Mouse (Mus musculus) lung, postnatal 14 days (tissue): ENCODE measurements around the gene Myh7.
"Not testable (repeated sequence)": the region's sequence is repeated elsewhere in the genome, so short reads cannot be mapped to it uniquely, and the experiment has no call there.

Experiments used
- DNase-seq: peaks from one replicate; pipeline ENCODE4 v3.0.0; 2021

Myh7 gene

GRCm38 (mm10) chr14:54967874-54968273, 26.6 kb downstream of the Myh7 start:
- DNase-seq: no peak

- no peak for DNase-seq
Measured at GRCm38 (mm10) chr14:54966320-54966977, 28.0 kb downstream of the Myh7 start, which contains the start of gene Myh6. Myh6 (minus strand) TSS chr14:54966927.

GRCm38 (mm10) chr14:54965631-54966030, 28.8 kb downstream of the Myh7 start:
- DNase-seq: no peak

- DNase-seq: no peak
Measured at GRCm38 (mm10) chr14:54965044-54965443, 29.4 kb downstream of the Myh7 start.

GRCm38 (mm10) chr14:54963727-54964126, 30.7 kb downstream of the Myh7 start:
- no peak for DNase-seq

DNA sequence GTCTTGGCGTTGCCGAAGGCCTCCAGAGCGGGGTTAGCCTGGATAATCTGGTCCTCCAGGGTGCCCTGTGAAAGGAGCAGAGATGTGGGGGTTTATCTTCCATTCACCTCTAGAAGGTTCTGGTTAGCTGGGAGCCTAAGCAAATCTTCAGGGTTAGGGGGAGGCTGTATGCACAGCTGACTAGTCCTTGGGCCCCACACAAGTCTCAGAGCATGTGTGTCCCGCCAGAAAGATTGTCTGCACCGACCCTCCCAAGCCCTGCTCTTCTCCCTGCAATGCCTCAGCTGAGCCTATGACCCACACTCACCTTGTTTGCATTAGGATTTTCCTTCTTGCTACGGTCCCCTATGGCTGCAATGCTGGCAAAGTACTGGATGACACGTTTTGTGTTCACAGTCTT, 31.7 kb downstream of the Myh7 start:
- DNase-seq: no peak

- no peak for DNase-seq
Measured at GRCm38 (mm10) chr14:54961487-54961886, 32.9 kb downstream of the Myh7 start.

DNA sequence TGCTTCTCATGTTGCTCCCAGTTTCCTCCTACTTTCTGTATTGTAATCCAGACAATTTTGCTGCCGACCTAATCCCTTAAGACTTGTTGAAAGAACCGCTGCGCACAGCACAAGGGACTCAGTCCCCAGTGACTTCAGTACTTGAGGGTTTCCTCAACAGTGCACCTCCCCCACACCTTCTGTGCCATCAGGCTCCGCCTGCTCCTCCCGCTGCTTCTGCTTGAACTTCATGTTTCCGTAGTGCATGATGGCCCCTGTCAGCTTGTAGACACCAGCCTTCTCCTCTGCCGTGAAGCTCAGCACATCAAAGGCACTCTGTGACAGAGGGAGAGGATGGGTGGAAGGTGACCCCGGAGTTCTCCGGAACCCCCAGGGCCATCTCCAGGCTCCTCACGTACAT, 33.7 kb downstream of the Myh7 start:
- no peak for DNase-seq

DNA sequence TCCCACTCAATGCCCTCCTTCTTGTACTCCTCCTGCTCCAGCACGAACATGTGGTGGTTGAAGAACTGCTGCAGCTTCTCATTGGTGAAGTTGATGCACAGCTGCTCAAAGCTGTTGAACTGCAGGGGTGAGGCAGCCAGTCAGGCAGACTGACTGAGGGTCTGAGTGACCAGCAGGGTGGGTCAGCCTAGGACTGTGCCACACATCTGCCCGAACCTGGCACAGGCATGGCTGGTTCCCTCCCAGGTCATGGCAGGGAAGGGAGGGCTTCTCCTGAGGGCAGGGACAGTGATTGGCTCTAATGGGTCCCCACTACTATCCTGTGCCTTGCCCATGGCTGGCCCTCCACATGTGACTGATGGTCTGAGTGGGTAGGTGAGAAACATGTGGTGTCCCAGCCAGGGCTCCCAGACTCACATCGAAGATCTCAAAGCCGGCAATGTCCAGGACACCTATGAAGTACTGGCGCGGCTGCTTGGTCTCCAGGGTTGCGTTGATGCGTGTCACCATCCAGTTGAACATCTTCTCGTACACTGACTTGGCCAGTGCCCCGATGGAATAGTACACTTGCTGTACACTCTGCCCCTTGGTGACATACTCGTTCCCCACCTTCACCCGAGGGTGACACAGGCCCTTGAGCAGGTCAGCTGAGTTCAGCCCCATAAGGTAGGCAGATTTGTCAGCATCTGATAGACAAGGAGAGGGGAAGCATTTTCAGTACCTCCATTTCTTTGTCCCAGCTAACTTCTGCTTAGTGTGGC, 34.4 kb downstream of the Myh7 start:
- not testable (repeated sequence) for DNase-seq

- DNase-seq: no peak
Measured at GRCm38 (mm10) chr14:54959197-54959596, 35.2 kb downstream of the Myh7 start.

- DNase-seq: no peak
Measured at GRCm38 (mm10) chr14:54958503-54958902, 35.9 kb downstream of the Myh7 start.

DNA sequence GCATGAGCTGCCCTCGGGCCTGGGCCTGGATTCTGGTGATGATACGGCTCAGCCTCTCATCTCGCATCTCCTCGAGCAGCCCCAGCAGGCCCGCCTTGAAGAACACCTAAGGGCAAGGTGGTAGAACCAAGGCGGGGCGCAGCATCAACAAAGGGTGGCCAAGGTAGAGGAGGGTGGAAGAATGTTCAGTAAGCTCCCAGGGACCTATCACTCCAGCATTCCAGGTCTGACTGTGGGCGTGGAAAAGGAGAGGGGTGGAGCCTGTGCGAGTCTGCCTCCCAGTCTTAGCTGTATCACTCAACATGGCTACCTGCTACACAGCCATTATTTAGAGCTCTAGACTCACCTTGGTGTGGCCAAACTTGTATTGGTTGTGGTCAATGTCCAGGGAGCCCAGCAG, 37.9 kb downstream of the Myh7 start:
- no peak for DNase-seq

DNA sequence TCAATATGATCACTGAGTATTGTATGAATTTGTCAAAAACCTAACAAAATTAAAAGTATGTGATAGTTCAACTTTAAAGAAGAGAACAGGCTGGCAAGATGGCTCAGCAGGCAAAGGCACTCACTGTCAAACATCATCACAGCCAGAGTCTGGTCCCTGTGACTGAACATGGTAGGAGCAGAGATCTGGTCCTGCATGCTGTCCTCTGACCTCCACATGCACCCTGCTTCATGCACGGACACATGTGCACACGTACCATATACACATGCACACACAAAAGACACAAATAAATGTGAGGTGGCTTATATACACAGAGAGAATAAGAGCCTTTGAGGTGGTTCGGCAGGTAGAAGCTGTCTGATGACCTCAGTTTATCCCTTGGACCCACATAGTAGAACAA, 38.9 kb downstream of the Myh7 start:
- no peak for DNase-seq

GRCm38 (mm10) chr14:54954474-54954873, 40.0 kb downstream of the Myh7 start:
- DNase-seq: no peak

GRCm38 (mm10) chr14:54953664-54954206, 40.7 kb downstream of the Myh7 start:
- no peak for DNase-seq

GRCm38 (mm10) chr14:54951587-54951986, 42.8 kb downstream of the Myh7 start:
- DNase-seq: no peak

- no peak for DNase-seq
Measured at GRCm38 (mm10) chr14:54950493-54950892, 43.9 kb downstream of the Myh7 start.

- DNase-seq: no peak
Measured at GRCm38 (mm10) chr14:54948781-54949180, 45.6 kb downstream of the Myh7 start.

DNA sequence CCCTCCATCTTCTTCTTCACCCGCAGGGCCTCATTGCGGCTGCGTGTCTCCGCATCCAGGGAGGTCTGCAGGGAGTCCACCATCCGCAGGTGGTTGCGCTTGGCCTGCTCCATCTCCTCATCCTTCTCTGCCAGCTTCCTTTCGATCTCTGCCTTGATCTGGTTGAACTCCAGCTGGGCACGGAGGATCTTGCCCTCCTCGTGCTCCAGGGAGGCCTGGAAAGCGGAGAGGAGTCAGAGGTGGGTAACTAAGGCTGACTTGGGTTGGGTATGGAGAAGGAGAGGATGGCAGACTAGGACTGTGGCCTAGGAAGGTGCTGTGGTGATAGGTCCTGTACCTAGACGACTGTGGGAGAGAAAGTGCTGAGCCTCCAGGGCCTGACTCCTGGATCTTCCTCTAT, 47.4 kb downstream of the Myh7 start:
- not testable (repeated sequence) for DNase-seq

DNA sequence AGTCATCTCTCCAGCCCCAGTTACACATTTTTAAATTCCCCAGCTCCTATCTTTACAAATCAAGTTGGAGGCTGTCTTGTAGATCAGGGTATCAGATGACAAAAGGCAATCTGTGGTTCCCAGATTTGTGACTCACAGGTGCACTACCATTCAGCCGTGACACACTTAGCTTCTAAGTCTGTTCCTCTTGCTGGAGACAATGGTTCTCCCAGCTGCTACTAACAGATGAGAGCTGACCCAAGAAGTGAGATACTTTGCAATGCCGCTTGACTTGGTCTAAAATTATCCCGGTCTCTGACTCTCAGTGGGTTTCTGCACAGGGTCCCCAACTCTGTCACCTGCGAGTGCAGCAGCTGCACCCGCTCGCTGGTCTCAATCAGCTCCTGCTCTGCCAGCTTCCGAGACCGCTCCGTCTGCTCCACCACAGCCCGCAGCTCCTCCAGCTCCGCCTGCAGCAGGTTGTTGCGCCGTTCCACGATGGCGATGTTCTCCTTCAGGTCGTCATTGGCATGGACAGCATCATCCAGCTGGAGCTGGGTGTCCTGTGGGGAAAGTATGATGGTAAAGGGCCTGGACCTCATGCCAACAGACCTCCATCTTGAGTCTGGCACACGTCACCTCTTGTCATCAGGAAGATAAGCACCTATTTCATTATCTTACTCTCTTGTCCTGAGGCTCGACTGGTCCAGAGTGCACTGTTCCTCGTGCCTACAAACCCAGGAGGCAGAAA, 48.3 kb downstream of the Myh7 start:
- DNase-seq: no peak

- no peak for DNase-seq
Measured at GRCm38 (mm10) chr14:54944939-54945338, 49.5 kb downstream of the Myh7 start.

GRCm38 (mm10) chr14:54943971-54944370, 50.5 kb downstream of the Myh7 start:
- no peak for DNase-seq

- DNase-seq: no peak
Measured at GRCm38 (mm10) chr14:54942479-54942878, 51.9 kb downstream of the Myh7 start.
